Mouse (Mus musculus) megakaryocyte-erythroid progenitor cell, adult 5-6 weeks (primary cell): ENCODE data around the gene Ube2j2. TPM values are rescaled to one million over a fixed set of nuclear protein-coding genes. Genes with fewer than 3 reads are reported as not detected.

Experiments
- ATAC-seq: replicated peaks from 2 replicates; pipeline ENCODE4 v1.8.0; 2016; ENCODE audit warnings: mild to moderate bottlenecking, inconsistent platforms; ENCODE audit not compliant: severe bottlenecking, poor library complexity, low FRiP score, low TSS enrichment
- total RNA-seq, 2 experiments: library from RNA; stranded (forward) in 1 of 2; stranded (reverse) in 1 of 2; fragments of 200-1000, 215-1000 nt in 1 of 2; fragments of >200 nt in 1 of 2; fragmentation: Nextera tagmentation in 1 of 2; gene quantifications; 2 replicates each; pipeline ENCODE4 v1.2.3; 2014 to 2017

Ube2j2 gene
- total RNA-seq, 2 experiments from 2014 or later, result 111 to 145 TPM

DNA sequence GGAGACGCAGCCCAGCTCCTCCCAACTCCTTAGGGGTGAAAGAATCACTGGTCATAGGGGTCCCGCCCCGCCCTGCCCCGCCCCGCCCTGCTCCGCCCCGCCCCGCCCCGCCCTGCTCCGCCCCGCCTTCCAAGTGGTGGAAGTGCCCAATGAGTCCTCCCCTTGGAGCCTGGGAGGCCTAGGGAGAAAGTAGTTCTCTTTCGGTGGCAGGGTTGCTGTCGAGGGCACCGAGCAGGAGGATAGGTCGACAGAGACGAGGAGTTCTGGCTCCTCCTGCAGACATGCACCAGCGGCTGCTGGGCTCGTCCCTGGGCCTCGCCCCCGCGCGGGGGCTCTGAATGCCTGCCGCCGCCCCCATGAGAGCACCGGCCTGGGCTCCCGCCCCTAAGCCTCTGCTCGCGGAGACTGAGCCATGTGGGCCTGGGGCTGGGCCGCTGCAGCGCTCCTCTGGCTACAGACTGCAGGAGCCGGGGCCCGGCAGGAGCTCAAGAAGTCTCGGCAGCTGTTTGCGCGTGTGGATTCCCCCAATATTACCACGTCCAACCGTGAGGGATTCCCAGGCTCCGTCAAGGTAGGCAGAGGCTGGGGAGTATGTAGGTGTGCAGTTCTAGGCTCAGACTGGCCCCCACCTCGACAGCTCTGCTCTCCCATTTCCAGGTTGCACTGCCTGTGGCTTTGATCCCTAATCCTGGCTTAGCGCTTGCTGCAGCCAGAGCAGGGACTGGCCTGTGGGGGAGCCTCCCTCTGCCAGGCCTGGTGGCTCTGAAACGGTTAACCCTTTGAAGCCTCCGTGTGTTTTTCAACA, 18.7 kb downstream of the Ube2j2 start, which contains the start of gene C1qtnf12:
C1qtnf12 (plus strand) TSS at position 152 of the 805 bp plus-strand sequence.
- ATAC-seq, result peak; percentile 71

DNA sequence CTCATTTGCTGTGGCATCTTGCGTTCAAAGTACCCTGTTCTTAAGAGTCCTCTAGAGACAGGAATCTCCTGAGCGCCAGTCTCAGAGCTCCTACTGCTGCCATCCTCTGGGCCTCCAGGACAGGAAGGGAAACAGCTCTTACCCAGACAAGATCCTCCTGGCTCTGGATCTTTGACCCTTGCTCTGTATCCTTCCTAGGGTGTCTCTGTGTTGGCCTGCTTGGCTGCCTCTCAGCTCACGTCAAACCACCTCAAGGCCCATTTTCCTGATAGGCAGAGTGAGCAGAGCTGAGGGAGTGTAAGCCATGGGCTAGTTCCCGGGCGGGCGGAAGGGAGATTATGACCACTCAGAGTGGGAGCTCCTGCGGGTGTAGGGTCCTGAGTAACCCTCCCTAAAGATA, 19.5 kb downstream of the Ube2j2 start:
- no peak for ATAC-seq

- no peak for ATAC-seq
Observed at GRCm38 (mm10) chr4:155964396-155964795, 20.8 kb downstream of the Ube2j2 start.

GRCm38 (mm10) chr4:155969043-155969653, 25.5 kb downstream of the Ube2j2 start:
- ATAC-seq, result peak; percentile 35

DNA sequence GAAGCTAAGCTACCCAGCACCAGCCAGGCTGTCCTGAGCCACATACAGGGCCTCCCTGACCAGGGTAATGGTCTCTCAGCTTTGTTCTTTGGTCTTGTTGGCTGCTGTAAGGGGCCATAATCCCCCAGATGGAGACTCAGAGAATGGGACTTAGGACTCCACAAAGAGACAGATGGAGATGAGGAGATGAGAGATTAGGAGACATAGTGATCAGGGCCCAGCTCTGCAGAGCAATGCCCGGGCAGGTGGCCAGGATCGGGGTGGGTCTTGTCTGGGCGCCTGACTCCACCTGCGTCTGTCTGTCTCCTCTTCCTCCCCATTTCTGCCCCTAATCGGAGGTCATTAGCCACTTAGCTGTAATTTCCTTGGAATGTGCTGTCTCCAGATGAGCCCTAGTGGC, 26.7 kb downstream of the Ube2j2 start:
- peak; percentile 60 for ATAC-seq

- no peak for ATAC-seq
Observed at GRCm38 (mm10) chr4:155972651-155973050, 29.0 kb downstream of the Ube2j2 start.

- ATAC-seq, result 0 out of 2 replicates have a peak, but pooled peaks have one; percentile 20
Observed at GRCm38 (mm10) chr4:155973239-155973638, 29.6 kb downstream of the Ube2j2 start.

DNA sequence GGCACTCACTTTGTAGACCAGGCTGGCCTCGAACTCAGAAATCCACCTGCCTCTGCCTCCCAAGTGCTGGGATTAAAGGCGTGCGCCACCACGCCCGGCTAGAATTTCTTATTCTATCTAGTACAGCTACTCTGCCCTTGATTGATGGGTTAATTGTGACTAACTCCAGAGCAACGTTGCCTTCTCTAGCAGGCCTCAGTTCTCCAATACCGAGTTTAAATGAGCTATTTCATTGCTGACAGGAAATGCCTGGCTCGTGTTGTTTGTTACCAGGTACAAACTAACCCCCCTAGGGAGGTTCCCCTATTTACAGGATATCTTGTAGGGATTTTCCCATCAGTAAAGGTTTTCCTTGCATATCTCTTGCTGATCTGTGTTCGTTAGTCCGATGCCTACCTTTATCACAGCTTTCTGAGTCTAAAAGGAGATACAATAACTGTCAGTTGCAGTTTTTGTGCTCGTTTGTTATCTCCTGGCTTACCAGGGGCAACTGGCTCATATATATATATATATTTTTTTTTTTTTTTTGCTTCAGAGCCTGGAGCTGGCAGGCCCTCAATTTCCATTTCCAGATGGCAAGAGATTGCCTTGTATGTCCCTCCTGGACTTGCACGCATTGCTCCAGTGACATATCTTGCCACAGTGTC, 37.9 kb downstream of the Ube2j2 start:
- ATAC-seq, result peak; percentile 73

GRCm38 (mm10) chr4:155983788-155984187, 40.2 kb downstream of the Ube2j2 start:
- ATAC-seq, result no peak

GRCm38 (mm10) chr4:155991211-155991907, 47.7 kb downstream of the Ube2j2 start:
- ATAC-seq, result peak; percentile 8; the same call in 1 of the 2 replicates

DNA sequence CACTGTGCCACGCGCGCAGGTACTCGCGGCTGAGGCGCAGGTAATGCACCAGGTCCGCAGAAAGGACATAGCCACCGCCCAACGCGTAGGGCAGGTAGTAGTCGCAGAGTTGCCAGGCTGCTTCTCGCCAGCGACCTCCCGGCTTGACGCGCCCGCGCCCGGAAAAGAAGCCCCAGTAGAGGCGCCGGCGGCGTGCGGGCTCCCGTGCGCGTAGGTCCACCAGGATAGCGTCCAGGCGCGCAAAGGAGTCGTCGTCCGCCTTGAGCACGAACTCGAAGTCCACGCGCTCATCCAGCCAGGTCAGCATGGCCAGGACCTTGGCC, 48.2 kb downstream of the Ube2j2 start:
- ATAC-seq, result no peak

GRCm38 (mm10) chr4:155992241-155992905, 48.7 kb downstream of the Ube2j2 start, which contains the start of the genes B3galt6 and Sdf4:
Gene B3galt6, minus strand, starts transcription at chr4:155992649.
Gene Sdf4, plus strand, starts transcription at chr4:155992872.
- ATAC-seq, result peak; percentile 56

DNA sequence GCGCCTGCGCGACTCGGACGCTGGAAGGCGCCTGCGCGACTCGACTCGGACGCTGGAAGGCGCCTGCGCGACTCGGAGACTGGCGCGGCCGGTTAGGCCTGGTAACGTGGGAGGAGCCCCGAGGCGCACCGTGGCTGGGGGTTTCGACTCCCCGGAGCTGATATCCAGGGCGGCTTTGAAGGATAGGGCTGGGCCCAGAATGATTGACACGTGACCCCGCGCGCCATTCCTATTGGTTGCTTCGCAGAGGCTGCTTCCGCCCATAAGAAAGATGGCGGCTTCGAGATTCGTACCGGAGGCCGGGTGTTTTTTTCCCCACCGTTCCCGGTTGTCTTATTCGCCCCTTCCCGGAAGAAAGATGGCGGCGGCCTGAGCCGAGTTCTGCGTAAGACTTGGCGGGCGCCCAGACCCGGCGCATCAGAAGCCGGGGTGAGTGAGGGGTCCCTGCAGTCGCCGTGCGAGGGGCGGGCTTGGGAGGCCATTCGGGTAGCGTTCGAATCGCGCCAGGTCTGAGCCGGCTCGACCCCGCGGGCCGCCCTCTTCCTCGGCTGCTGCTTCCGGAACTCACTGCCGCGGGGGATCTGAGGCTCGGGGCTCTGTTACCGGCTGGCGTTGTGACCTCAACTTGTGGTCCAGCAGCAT, 49.4 kb downstream of the Ube2j2 start:
- ATAC-seq, result peak; percentile 62

GRCm38 (mm10) chr4:155993606-155994005, 50.0 kb downstream of the Ube2j2 start:
- no peak for ATAC-seq

DNA sequence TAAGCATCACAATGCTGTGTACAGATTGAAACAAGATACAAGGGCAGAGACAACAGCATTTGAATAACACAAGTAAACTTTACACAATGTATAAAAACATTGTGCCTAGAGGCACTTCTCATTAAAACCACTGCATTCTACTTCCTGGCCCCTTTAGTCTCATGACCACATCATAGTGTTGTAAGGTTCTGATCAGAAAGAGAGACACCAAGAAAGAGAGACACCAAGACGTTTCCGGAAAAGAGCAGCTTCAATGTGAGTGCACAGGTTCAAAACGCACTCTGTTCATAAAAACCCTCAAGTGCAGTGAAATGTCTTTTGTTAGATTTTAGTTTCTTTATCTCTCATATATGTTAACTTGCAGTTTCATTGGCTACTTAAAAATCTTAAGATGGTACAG, 60.5 kb downstream of the Ube2j2 start:
- no peak for ATAC-seq

DNA sequence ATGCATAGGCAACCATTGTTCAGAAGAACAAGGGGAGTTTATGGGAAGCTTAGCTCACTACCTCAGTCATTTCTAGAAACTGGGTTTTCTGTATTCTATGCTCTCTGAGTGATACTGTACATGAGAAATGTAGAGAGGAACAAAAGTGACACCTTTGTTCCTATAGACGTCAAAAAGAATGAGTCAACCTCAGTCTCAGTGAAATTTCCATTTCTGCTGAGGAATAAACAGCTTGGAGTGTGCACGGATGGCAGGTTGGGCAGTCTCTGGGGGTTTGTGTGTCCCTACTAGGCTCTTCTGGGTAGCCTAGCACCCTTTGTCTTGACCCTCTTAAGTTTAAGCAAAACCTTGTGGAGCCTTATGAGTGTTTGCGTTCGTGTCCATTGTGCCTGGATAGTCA, 64.7 kb downstream of the Ube2j2 start:
- ATAC-seq, result no peak
